Mouse (Mus musculus) urinary bladder, adult 18-20 months (tissue): ENCODE measurements around the gene Drg2.

Source experiments
- DNase-seq, 2 experiments: peaks; one replicate each; pipeline ENCODE4 v3.0.0; 2022; ENCODE audit warnings: low spot score in 2 of 2, mixed read lengths in 2 of 2

Gene Drg2

GRCm38 (mm10) chr11:60469039-60469438 is 14.6 kb downstream of the Drg2 start, which contains the start of gene Myo15:
TSS of gene Myo15 (plus strand) at chr11:60469339.
- DNase-seq = no peak

- DNase-seq = no peak
These were observed 16.4 kb downstream of the Drg2 start for GRCm38 (mm10) chr11:60470743-60471142.

- DNase-seq = no peak
These were observed 20.1 kb downstream of the Drg2 start for GRCm38 (mm10) chr11:60474534-60474933.

GRCm38 (mm10) chr11:60475668-60476362 is 21.4 kb downstream of the Drg2 start:
- DNase-seq = no peak

- no peak for DNase-seq
These were observed 23.7 kb downstream of the Drg2 start for GRCm38 (mm10) chr11:60478121-60478520.

- no peak for DNase-seq
These were observed 31.9 kb downstream of the Drg2 start for GRCm38 (mm10) chr11:60486267-60486666.

- DNase-seq = no peak
These were observed 38.3 kb downstream of the Drg2 start for GRCm38 (mm10) chr11:60492726-60493125.

- DNase-seq = no peak
These were observed 41.3 kb downstream of the Drg2 start for GRCm38 (mm10) chr11:60495692-60496091.

GRCm38 (mm10) chr11:60507281-60507680 is 52.9 kb downstream of the Drg2 start:
- no peak for DNase-seq

GRCm38 (mm10) chr11:60508950-60509349 is 54.6 kb downstream of the Drg2 start:
- peak in 1 of 2 experiments; percentile 6 for DNase-seq

GRCm38 (mm10) chr11:60509500-60509899 is 55.1 kb downstream of the Drg2 start:
- peak in 1 of 2 experiments; percentile 5 for DNase-seq

GRCm38 (mm10) chr11:60511893-60512292 is 57.5 kb downstream of the Drg2 start:
- DNase-seq = no peak

- DNase-seq = no peak
These were observed 58.1 kb downstream of the Drg2 start for GRCm38 (mm10) chr11:60512520-60512919.

GRCm38 (mm10) chr11:60514941-60515340 is 60.5 kb downstream of the Drg2 start:
- no peak for DNase-seq

- no peak for DNase-seq
These were observed 63.9 kb downstream of the Drg2 start for GRCm38 (mm10) chr11:60518305-60518704.
